Mouse (Mus musculus) heart, adult 2 months (tissue): ENCODE measurements around the gene Rbl2.
A peak's percentile ranks its signal among the peaks of the same experiment; 100 is the strongest.

ENCODE experiments used
- CTCF ChIP-seq: fragments of 200-600 bp; IDR thresholded peaks from 2 replicates; pipeline ENCODE4 v1.8.1; 2022; ENCODE audit warnings: antibody characterized with exemption, mild to moderate bottlenecking, moderate library complexity
- POLR2A ChIP-seq: fragments of 200-500 bp; IDR thresholded peaks from 2 replicates; pipeline ENCODE4 v1.6.1; 2011; ENCODE audit warnings: mild to moderate bottlenecking, low read depth, low read length, control low read depth; ENCODE audit not compliant: insufficient read depth

DNA sequence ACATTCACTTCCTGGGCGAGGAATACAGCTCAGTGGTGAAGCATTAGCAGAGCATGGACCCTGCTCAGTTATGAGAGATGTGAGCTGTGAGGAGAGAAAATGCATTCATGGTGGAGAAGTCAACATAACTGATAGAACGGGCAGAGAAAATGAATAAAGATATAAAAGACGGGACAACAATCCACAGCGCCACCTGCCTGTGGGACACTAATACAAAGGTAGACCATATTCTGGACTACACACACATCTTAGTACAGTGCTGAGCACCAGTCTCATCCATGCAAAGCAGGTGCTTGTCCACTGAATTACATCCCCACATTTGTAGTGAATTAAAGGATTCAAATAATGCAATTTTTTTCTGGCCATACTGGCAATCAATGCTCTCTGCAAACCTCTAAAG is 47.7 kb downstream of the Rbl2 start:
- TF ChIP-seq CTCF (peak; percentile 22; the same call in 1 of the 2 replicates), POLR2A (no peak)
